Mouse (Mus musculus): Measurements from ENCODE around the gene Rps12. TPM values are rescaled to one million over a fixed set of nuclear protein-coding genes. Genes with fewer than 3 reads are reported as not detected.

Rps12 gene
- polyA plus RNA-seq, 1 experiment, result 2,344 TPM

- TF ChIP-seq POLR2A (IDR thresholded peaks at IDR 0.05; ENCODE audit: low read depth, low read length) (no peak), CTCF (IDR thresholded peaks at IDR 0.05; ENCODE audit: extremely low read depth, insufficient read depth, insufficient read length, insufficient replicate concordance) (no peak)
- Histone ChIP-seq H3K36me3 (ENCODE audit: control insufficient read depth, insufficient read depth, low read length) (no peaks in the 10 kb centered on the region), H3K4me3 (ENCODE audit: extremely low read depth, insufficient read depth, insufficient read length) (no peak overlapping the region), H3K27me3 (ENCODE audit: control insufficient read depth, insufficient read depth, low read length) (no peaks in the 10 kb centered on the region), H3K4me1 (ENCODE audit: control insufficient read depth, insufficient read depth, insufficient read length) (no peaks in the 10 kb centered on the region), H3K27ac (ENCODE audit: insufficient read depth, low read length) (no peak overlapping the region)
- DNase-seq (ENCODE audit: low read depth in 1 of 2, low spot score in 2 of 2), result no peak
- 81% methylated on average over 7 of the region's 7 CpGs for WGBS
Measured at GRCm38 (mm10) chr10:23754166-23754565, 32.9 kb downstream of the Rps12 start.

Other genes starting within 250 kb of the Rps12 start
- gene Slc18b1, start 9.7 kb upstream of the Rps12 start, polyA plus RNA-seq (2012; rRNA removed), result 1.1 TPM in 2 replicates
- 1.8 and 2.2 TPM in 2 replicates for gene Vnn3, start 64.2 kb upstream of the Rps12 start, polyA plus RNA-seq (2012; rRNA removed)
- 0.08 and 0.20 TPM in 2 replicates for gene Vnn1, start 107.4 kb upstream of the Rps12 start, polyA plus RNA-seq (2012; rRNA removed)
- gene Taar1, start 133.1 kb upstream of the Rps12 start, polyA plus RNA-seq (2012; rRNA removed), result not detected in 2 replicates
- not detected in 2 replicates for gene Taar2, start 151.3 kb upstream of the Rps12 start, polyA plus RNA-seq (2012; rRNA removed)
- not detected in 2 replicates for gene Taar3, start 162.3 kb upstream of the Rps12 start, polyA plus RNA-seq (2012; rRNA removed)
- gene Taar4, start 173.2 kb upstream of the Rps12 start, polyA plus RNA-seq (2012; rRNA removed), result not detected in 2 replicates
- gene Taar5, start 183.4 kb upstream of the Rps12 start, polyA plus RNA-seq (2012; rRNA removed), result not detected in 2 replicates
- not detected in 2 replicates for gene Taar6, start 198.4 kb upstream of the Rps12 start, polyA plus RNA-seq (2012; rRNA removed)
- gene Taar7a, start 206.2 kb upstream of the Rps12 start, polyA plus RNA-seq (2012; rRNA removed), result not detected in 2 replicates
- not detected in 2 replicates for gene Taar7b, start 212.7 kb upstream of the Rps12 start, polyA plus RNA-seq (2012; rRNA removed)
- not detected in 2 replicates for gene Taar7d, start 239.9 kb upstream of the Rps12 start, polyA plus RNA-seq (2012; rRNA removed)

Measured in spleen, adult 2 months (tissue).